Mouse (Mus musculus) C2C12 (cell line): ENCODE results near the gene Lep. TPM values are rescaled to one million over a fixed set of nuclear protein-coding genes. Genes with fewer than 3 reads are reported as not detected.

ENCODE experiments used
- H3K27me3 ChIP-seq: one replicate; pipeline ENCODE4 v1.6.1; 2011; ENCODE audit not compliant: control insufficient read depth, insufficient read depth, insufficient read length
- H3K36me3 ChIP-seq: one replicate; pipeline ENCODE4 v1.6.1; 2011; ENCODE audit not compliant: control insufficient read depth, insufficient read depth
- H3K4me3 ChIP-seq: one replicate; pipeline ENCODE4 v1.5.1; 2011; ENCODE audit warnings: mild to moderate bottlenecking, control low read depth; ENCODE audit not compliant: poor library complexity, insufficient read depth, severe bottlenecking
- H3K79me2 ChIP-seq: one replicate; pipeline ENCODE4 v1.6.1; 2011; ENCODE audit not compliant: control insufficient read depth, insufficient read depth
- H3K79me3 ChIP-seq: one replicate; pipeline ENCODE4 v1.6.1; 2011; ENCODE audit warnings: low read depth, control low read depth
- H3ac ChIP-seq: one replicate; pipeline ENCODE3; 2011; ENCODE audit warnings: low read depth; ENCODE audit not compliant: control insufficient read depth, insufficient read length
- CEBPB ChIP-seq: IDR thresholded peaks from one replicate; pipeline ENCODE4 v1.6.1; 2011; ENCODE audit warnings: low read depth, mild to moderate bottlenecking, control low read depth, moderate library complexity
- CTCF ChIP-seq: IDR thresholded peaks from one replicate; pipeline ENCODE4 v1.5.1; 2011; ENCODE audit not compliant: control insufficient read depth, insufficient read depth, insufficient read length
- FOSL1 ChIP-seq: IDR thresholded peaks from one replicate; pipeline ENCODE4 v1.8.0; 2011; ENCODE audit warnings: mild to moderate bottlenecking, low read length; ENCODE audit not compliant: poor library complexity, insufficient read depth, severe bottlenecking
- MAX ChIP-seq: IDR thresholded peaks from one replicate; pipeline ENCODE4 v1.6.1; 2011; ENCODE audit warnings: mild to moderate bottlenecking, control low read depth
- MYOD1 ChIP-seq: IDR thresholded peaks from one replicate; pipeline ENCODE4 v1.6.1; 2011; ENCODE audit warnings: low read depth; ENCODE audit not compliant: control insufficient read depth, insufficient read length
- MYOG ChIP-seq: IDR thresholded peaks from one replicate; pipeline ENCODE4 v1.6.1; 2011; ENCODE audit not compliant: control insufficient read depth, insufficient read length; ENCODE audit errors: extremely low read depth
- USF1 ChIP-seq: IDR thresholded peaks from one replicate; pipeline ENCODE4 v1.6.1; 2011; ENCODE audit warnings: low read depth, mild to moderate bottlenecking, control low read depth, moderate library complexity
- polyA plus RNA-seq: library from polyadenylated mRNA; unstranded; fragments of >200 nt; fragmentation: generic; extraction: Trizol; gene quantifications from one replicate; pipeline ENCODE4 v1.2.1, GENCODE M21; 2012; ENCODE audit warnings: missing spikeins

Lep gene
- polyA plus RNA-seq, 1 experiment, result not detected

DNA sequence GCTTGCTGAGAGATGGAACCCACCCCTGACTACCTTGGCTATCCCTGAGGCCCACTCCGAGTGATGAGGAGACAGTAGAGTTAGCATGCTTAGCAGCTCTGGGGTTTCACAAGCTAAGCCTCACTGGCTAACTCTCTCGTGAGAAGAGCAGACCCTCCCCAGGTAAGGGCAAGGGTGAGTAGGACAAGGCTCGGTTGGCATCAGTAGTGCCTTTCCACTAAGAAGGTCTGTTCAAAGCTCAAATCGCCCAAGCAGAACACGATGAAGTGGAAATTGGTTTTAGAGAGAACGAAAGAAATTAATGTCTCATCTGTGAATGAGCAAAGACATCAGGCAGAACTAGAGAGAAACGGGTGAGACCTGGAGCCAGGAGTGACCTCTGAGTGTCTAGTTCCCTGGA lies 6.8 kb upstream of the Lep start:
- Histone ChIP-seq H3K79me3 (no peaks in the 10 kb centered on the region), H3K27me3 (peaks cover 40% of the 10 kb centered on the region), H3K36me3 (no peaks in the 10 kb centered on the region), H3K4me3 (no peak overlapping the region), H3K79me2 (no peaks in the 10 kb centered on the region), H3ac (no peak overlapping the region)
- TF ChIP-seq FOSL1 (no peak), MYOD1 (no peak), USF1 (no peak)

DNA sequence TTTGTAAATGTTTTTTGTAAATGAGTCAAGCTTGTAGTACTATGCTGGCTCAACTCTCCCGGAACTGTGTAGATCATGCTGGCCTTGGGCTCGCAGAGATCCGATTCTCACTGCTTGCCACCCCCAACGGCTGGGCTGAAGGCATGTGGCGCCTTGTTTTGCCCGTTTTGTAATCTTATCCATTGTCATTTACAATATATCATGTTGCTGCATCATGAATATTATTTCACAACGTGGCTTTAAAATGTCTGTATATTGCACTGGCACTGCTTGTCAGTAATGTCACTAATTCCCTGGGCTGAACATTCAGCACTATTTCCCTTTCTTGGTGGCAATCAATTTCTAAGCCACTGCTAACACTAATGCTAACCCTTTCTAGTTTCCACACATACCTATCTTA lies 3.6 kb upstream of the Lep start:
- Histone ChIP-seq H3K79me3 (no peaks in the 10 kb centered on the region), H3ac (no peak overlapping the region), H3K27me3 (peaks cover 38% of the 10 kb centered on the region), H3K79me2 (no peaks in the 10 kb centered on the region), H3K4me3 (no peak overlapping the region), H3K36me3 (no peaks in the 10 kb centered on the region)
- no peak for TF ChIP-seq CTCF
- no peak for TF ChIP-seq MYOD1
- TF ChIP-seq MYOG, result no peak
- no peak for TF ChIP-seq FOSL1
- TF ChIP-seq USF1, result no peak
- no peak for TF ChIP-seq MAX

DNA sequence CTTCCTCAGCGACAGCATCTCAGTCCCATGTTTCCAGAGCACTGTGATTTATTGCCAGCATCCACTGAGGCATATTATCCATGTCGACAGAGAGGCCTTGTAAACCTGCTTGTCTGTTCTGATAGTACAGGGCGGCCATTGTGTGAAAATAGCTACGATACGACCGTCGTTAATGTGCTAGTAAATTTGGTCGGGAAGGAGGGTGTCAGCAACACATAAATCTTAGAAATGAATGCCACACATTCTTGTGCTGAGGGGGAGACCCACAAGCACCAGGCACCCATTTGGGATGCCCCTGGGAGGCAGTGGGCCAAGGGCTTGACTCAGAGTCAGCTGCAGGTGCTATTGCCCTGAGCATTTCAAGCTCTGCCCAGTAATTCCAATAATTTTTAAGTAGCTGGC lies 6.4 kb downstream of the Lep start:
- no peak overlapping the region for H3K4me3 ChIP-seq
- H3K79me2 ChIP-seq, result no peaks in the 10 kb centered on the region
- no peak overlapping the region for H3ac ChIP-seq
- H3K27me3 ChIP-seq, result peaks cover 50% of the 10 kb centered on the region
- TF ChIP-seq FOSL1 (no peak), CTCF (no peak), MYOD1 (no peak), USF1 (no peak), MAX (no peak), CEBPB (no peak), MYOG (no peak)
- no peaks in the 10 kb centered on the region for H3K36me3 ChIP-seq
- no peaks in the 10 kb centered on the region for H3K79me3 ChIP-seq

DNA sequence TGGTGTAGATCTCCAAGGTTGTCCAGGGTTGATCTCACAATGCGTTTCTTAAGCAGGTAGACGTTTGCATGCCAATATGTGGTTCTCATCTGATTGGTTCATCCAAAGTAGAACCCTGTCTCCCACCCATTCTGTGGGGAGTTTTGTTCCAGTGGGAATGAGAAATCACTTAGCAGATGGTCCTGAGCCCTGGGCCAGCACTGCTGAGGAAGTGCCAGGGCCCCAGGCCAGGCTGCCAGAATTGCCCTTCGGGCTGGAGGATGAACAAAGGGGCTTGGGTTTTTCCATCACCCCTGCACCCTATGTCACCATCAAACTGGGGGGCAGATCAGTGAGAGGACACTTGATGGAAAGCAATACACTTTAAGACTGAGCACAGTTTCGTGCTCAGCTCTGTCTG lies 12.2 kb downstream of the Lep start:
- TF ChIP-seq MAX (no peak), CEBPB (no peak), MYOG (no peak), MYOD1 (no peak), FOSL1 (no peak), CTCF (no peak), USF1 (no peak)
- no peaks in the 10 kb centered on the region for H3K79me3 ChIP-seq
- no peaks in the 10 kb centered on the region for H3K79me2 ChIP-seq
- H3K36me3 ChIP-seq, result no peaks in the 10 kb centered on the region
- peaks cover 41% of the 10 kb centered on the region for H3K27me3 ChIP-seq
- no peak overlapping the region for H3ac ChIP-seq
- H3K4me3 ChIP-seq, result no peak overlapping the region

DNA sequence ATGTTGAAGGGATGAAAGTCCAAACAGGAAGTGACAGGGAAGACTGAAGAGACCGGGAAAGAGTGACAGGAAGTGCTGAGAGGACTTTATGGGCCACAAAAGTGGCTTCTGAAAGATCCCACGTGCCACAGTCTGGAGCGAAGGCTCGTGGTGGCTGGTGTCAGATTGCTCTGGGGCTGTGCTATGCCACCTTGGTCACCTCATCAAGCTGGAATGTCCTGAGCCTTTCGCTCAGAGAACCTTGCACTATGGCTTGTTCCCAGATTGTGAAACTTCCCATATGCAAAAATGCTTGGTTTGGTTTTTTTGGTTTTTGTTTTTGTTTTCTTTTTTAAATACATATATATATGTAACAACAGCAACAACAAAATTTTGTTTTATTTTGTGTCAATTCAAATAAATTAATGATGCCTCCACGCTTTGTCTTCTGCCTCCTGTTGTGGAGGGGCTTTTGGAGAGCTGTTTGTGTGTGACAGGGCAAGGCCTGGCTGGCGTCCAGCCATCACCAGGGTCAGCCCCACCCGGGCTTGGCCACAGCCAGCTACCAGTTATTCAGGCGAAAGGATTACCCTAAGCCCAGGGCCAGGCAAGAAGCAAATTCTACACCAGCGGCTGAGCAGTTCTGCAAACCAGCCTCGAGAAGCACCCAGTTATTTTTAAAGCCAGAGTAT lies 13.6 kb downstream of the Lep start:
- H3K4me3 ChIP-seq, result no peak overlapping the region
- no peak overlapping the region for H3ac ChIP-seq
- TF ChIP-seq FOSL1, result no peak
- TF ChIP-seq USF1, result no peak
- TF ChIP-seq MAX, result no peak
- no peak for TF ChIP-seq CTCF
- TF ChIP-seq MYOG, result no peak
- TF ChIP-seq CEBPB, result no peak
- TF ChIP-seq MYOD1, result no peak
- H3K36me3 ChIP-seq, result no peaks in the 10 kb centered on the region
- peaks cover 39% of the 10 kb centered on the region for H3K27me3 ChIP-seq
- no peaks in the 10 kb centered on the region for H3K79me3 ChIP-seq
- H3K79me2 ChIP-seq, result no peaks in the 10 kb centered on the region

DNA sequence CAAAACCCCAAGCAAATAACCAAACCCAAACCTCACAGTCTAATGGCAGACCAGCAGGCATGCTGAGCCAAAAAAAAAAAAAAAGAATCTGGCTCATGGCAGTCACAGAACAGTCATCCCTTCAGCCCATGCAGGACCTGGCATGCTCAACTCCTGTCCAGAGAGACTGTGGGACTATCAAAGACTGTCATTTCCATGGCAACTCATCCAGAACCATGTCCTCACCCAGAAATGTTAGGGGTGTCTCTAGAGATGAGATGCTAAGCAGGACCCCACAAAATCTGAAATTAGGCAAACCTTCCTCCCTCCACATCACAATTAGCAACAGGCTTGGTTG lies 14.1 kb downstream of the Lep start:
- Histone ChIP-seq H3K36me3 (no peaks in the 10 kb centered on the region), H3K79me2 (no peaks in the 10 kb centered on the region), H3ac (no peak overlapping the region), H3K79me3 (no peaks in the 10 kb centered on the region), H3K27me3 (peaks cover 39% of the 10 kb centered on the region), H3K4me3 (no peak overlapping the region)
- TF ChIP-seq MYOG (no peak), USF1 (no peak), MYOD1 (no peak), MAX (no peak), FOSL1 (no peak), CEBPB (no peak), CTCF (no peak)
